ENCODE assay signal across 7 mouse cellular contexts in the genomic region with DNA sequence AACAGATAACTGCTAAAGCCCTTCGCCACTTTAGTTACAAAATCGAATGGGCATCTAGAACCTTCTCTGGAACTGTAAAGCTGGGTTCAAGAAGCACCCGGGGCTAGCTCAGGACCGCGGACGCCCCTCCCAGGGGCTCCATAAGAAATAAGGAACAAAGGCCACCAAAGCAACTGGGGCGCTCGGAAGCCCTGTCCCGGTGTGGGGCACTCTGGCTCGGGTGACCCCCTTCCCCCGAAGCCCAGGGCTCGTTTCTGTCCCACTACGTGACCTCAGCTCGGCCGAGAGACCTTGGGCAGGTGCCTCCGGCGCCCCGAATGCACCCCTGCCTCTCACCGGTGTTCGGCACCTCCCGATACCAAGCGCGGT. TPM values are rescaled to one million over a fixed set of nuclear protein-coding genes. Genes with fewer than 3 reads are reported as not detected.
DNase-seq lines count a peak whose midpoint lies in the region; ATAC-seq and TF ChIP-seq lines count a peak whose summit lies in the region.

No protein-coding gene starts in this region.

- peak; percentile 17 for ATAC-seq in lung, postnatal 0 days
- ATAC-seq in limb, embryonic 15.5 days (ENCODE audit: insufficient number of reproducible peaks, low FRiP score, low TSS enrichment, low read depth) = no peak
- peak; percentile 1; the same call in 1 of the 2 replicates for ATAC-seq in stomach, embryonic 15.5 days (ENCODE audit: insufficient read depth, low FRiP score, low read depth)

- H3K27ac ChIP-seq in lung, postnatal 0 days (ENCODE audit: low read length) = peak overlapping the region; percentile 80
- H3K27ac ChIP-seq in forebrain, embryonic 10.5 days = peak overlapping the region; percentile 96
- H3K27ac ChIP-seq in limb, embryonic 15.5 days = peak overlapping the region; percentile 94
- peak overlapping the region; percentile 79 for H3K27ac ChIP-seq in stomach, embryonic 15.5 days

- peaks cover 18% of the 10 kb centered on the region for H3K36me3 ChIP-seq in lung, postnatal 0 days (ENCODE audit: insufficient read depth, low read length)
- H3K36me3 ChIP-seq in forebrain, embryonic 10.5 days (replicated peaks) = peaks cover 33% of the 10 kb centered on the region
- H3K36me3 ChIP-seq in limb, embryonic 15.5 days = peaks cover 24% of the 10 kb centered on the region
- H3K36me3 ChIP-seq in stomach, embryonic 15.5 days = peaks cover 17% of the 10 kb centered on the region

- peak overlapping the region; percentile 80 for H3K4me2 ChIP-seq in lung, postnatal 0 days (replicated peaks; ENCODE audit: low read depth, low read length)
- H3K4me2 ChIP-seq in limb, embryonic 15.5 days = peak overlapping the region; percentile 83
- peak overlapping the region; percentile 68 for H3K4me2 ChIP-seq in stomach, embryonic 15.5 days

- WGBS in lung, postnatal 0 days = under 1% methylated on average over 23 of the region's 23 CpGs
- under 1% methylated on average over 23 of the region's 23 CpGs for WGBS in forebrain, embryonic 10.5 days
- whole genome bisulfite sequencing in limb, embryonic 15.5 days = 1% methylated on average over 23 of the region's 23 CpGs
- 0% methylated on average over 23 of the region's 23 CpGs for WGBS in stomach, embryonic 15.5 days

- H3K27me3 ChIP-seq in lung, postnatal 0 days (replicated peaks; ENCODE audit: insufficient read depth, low read length) = no peaks in the 10 kb centered on the region
- H3K27me3 ChIP-seq in forebrain, embryonic 10.5 days (ENCODE audit: poor library complexity, severe bottlenecking) = no peaks in the 10 kb centered on the region
- no peaks in the 10 kb centered on the region for H3K27me3 ChIP-seq in limb, embryonic 15.5 days
- no peaks in the 10 kb centered on the region for H3K27me3 ChIP-seq in stomach, embryonic 15.5 days (replicated peaks)

- peaks cover 8% of the 10 kb centered on the region for H3K4me1 ChIP-seq in lung, postnatal 0 days (ENCODE audit: insufficient read depth, low read depth, low read length)
- H3K4me1 ChIP-seq in forebrain, embryonic 10.5 days = peaks cover 33% of the 10 kb centered on the region
- H3K4me1 ChIP-seq in limb, embryonic 15.5 days = peaks cover 21% of the 10 kb centered on the region
- peaks cover 26% of the 10 kb centered on the region for H3K4me1 ChIP-seq in stomach, embryonic 15.5 days

- no peak for TF ChIP-seq CTCF in lung, postnatal 0 days (IDR thresholded peaks at IDR 0.05)

- TF ChIP-seq EP300 in lung, postnatal 0 days (IDR thresholded peaks at IDR 0.05) = no peak

- H3K9ac ChIP-seq in lung, postnatal 0 days (replicated peaks; ENCODE audit: low read depth) = peak overlapping the region; percentile 96
- H3K9ac ChIP-seq in limb, embryonic 15.5 days = peak overlapping the region; percentile 98
- H3K9ac ChIP-seq in stomach, embryonic 15.5 days = peak overlapping the region; percentile 94

- peak overlapping the region; percentile 87 for H3K4me3 ChIP-seq in lung, postnatal 0 days (ENCODE audit: low read depth, low read length)
- peak overlapping the region; percentile 98 for H3K4me3 ChIP-seq in forebrain, embryonic 10.5 days
- peak overlapping the region; percentile 95 for H3K4me3 ChIP-seq in limb, embryonic 15.5 days
- peak overlapping the region; percentile 79 for H3K4me3 ChIP-seq in stomach, embryonic 15.5 days (replicated peaks)

- DNase-seq in lung, postnatal 0 days (ENCODE audit: low spot score) = no peak
- DNase-seq in lung, postnatal 25 days (ENCODE audit: low spot score) = no peak
- no peak for DNase-seq in forebrain, embryonic 10.5 days (ENCODE audit: extremely low spot score, low spot score)
- DNase-seq in retina, postnatal 1 day = no peak
- no peak for DNase-seq in left cerebral cortex, adult 9 months (ENCODE audit: low spot score in 2 of 2)

- H3K9me3 ChIP-seq in lung, postnatal 0 days (ENCODE audit: low read length) = no peaks in the 10 kb centered on the region
- H3K9me3 ChIP-seq in forebrain, embryonic 10.5 days = no peaks in the 10 kb centered on the region
- no peaks in the 10 kb centered on the region for H3K9me3 ChIP-seq in limb, embryonic 15.5 days
- no peaks in the 10 kb centered on the region for H3K9me3 ChIP-seq in stomach, embryonic 15.5 days

RNA-seq across cellular contexts. Expression of a gene that starts 0.4 kb away (rescaled TPM):
- polyA plus RNA-seq in lung, postnatal 0 days (2015; fragmentation: Nextera tagmentation; extraction: Ambion mirVana) = 439 and 454 TPM in 2 replicates
- polyA plus RNA-seq in forebrain, embryonic 10.5 days (2016; fragmentation: Nextera tagmentation; extraction: Ambion mirVana) = 228 and 249 TPM in 2 replicates
- 261 and 281 TPM in 2 replicates for polyA plus RNA-seq in limb, embryonic 15.5 days (2015; fragmentation: Nextera tagmentation; extraction: Ambion mirVana)
- 403 and 420 TPM in 2 replicates for polyA plus RNA-seq in stomach, embryonic 15.5 days (2015; fragmentation: Nextera tagmentation; extraction: Ambion mirVana)

RNA-seq across cellular contexts. Expression of a gene that starts 15.0 kb away (rescaled TPM):
- 241 and 276 TPM in 2 replicates for polyA plus RNA-seq in lung, postnatal 0 days (2015; fragmentation: Nextera tagmentation; extraction: Ambion mirVana)
- polyA plus RNA-seq in forebrain, embryonic 10.5 days (2016; fragmentation: Nextera tagmentation; extraction: Ambion mirVana) = 218 and 236 TPM in 2 replicates
- 262 and 273 TPM in 2 replicates for polyA plus RNA-seq in limb, embryonic 15.5 days (2015; fragmentation: Nextera tagmentation; extraction: Ambion mirVana)
- 288 and 301 TPM in 2 replicates for polyA plus RNA-seq in stomach, embryonic 15.5 days (2015; fragmentation: Nextera tagmentation; extraction: Ambion mirVana)

RNA-seq across cellular contexts. Expression of a gene that starts 15.0 kb away (rescaled TPM):
- polyA plus RNA-seq in lung, postnatal 0 days (2015; fragmentation: Nextera tagmentation; extraction: Ambion mirVana) = 8.4 TPM in 2 replicates
- polyA plus RNA-seq in forebrain, embryonic 10.5 days (2016; fragmentation: Nextera tagmentation; extraction: Ambion mirVana) = 3.7 and 4.3 TPM in 2 replicates
- polyA plus RNA-seq in limb, embryonic 15.5 days (2015; fragmentation: Nextera tagmentation; extraction: Ambion mirVana) = 22.9 and 25.0 TPM in 2 replicates
- polyA plus RNA-seq in stomach, embryonic 15.5 days (2015; fragmentation: Nextera tagmentation; extraction: Ambion mirVana) = 14.9 and 18.4 TPM in 2 replicates

RNA-seq across cellular contexts. Expression of a gene that starts 15.0 kb away (rescaled TPM):
- polyA plus RNA-seq in lung, postnatal 0 days (2015; fragmentation: Nextera tagmentation; extraction: Ambion mirVana) = 73.0 and 75.4 TPM in 2 replicates
- 20.5 and 20.8 TPM in 2 replicates for polyA plus RNA-seq in forebrain, embryonic 10.5 days (2016; fragmentation: Nextera tagmentation; extraction: Ambion mirVana)
- 56.6 and 62.5 TPM in 2 replicates for polyA plus RNA-seq in limb, embryonic 15.5 days (2015; fragmentation: Nextera tagmentation; extraction: Ambion mirVana)
- 79.6 and 86.8 TPM in 2 replicates for polyA plus RNA-seq in stomach, embryonic 15.5 days (2015; fragmentation: Nextera tagmentation; extraction: Ambion mirVana)

RNA-seq across cellular contexts. Expression of a gene that starts 26.3 kb away (rescaled TPM):
- 13.3 and 14.2 TPM in 2 replicates for polyA plus RNA-seq in lung, postnatal 0 days (2015; fragmentation: Nextera tagmentation; extraction: Ambion mirVana)
- 3.0 and 3.8 TPM in 2 replicates for polyA plus RNA-seq in forebrain, embryonic 10.5 days (2016; fragmentation: Nextera tagmentation; extraction: Ambion mirVana)
- polyA plus RNA-seq in limb, embryonic 15.5 days (2015; fragmentation: Nextera tagmentation; extraction: Ambion mirVana) = 6.0 and 7.4 TPM in 2 replicates
- 12.1 and 14.3 TPM in 2 replicates for polyA plus RNA-seq in stomach, embryonic 15.5 days (2015; fragmentation: Nextera tagmentation; extraction: Ambion mirVana)
